Mouse (Mus musculus) kidney, adult 11 months (tissue): ENCODE data around the gene Prl.
"Not testable (repeated sequence)": the region's sequence is repeated elsewhere in the genome, so short reads cannot be mapped to it uniquely, and the experiment has no call there.

Experiments used
- DNase-seq: peaks from one replicate; pipeline ENCODE4 v3.0.0; 2022

Prl gene

GRCm38 (mm10) chr13:27057270-27057669 is at the start of gene Prl:
Gene Prl (plus strand): TSS chr13:27057570.
- DNase-seq: no peak

- no peak for DNase-seq
Measured at GRCm38 (mm10) chr13:27026614-27027013, 30.8 kb upstream of the Prl start.

GRCm38 (mm10) chr13:27027376-27027775 is 30.0 kb upstream of the Prl start:
- no peak for DNase-seq

GRCm38 (mm10) chr13:27028501-27029240 is 28.7 kb upstream of the Prl start:
- DNase-seq: no peak

- no peak for DNase-seq
Measured at GRCm38 (mm10) chr13:27031101-27031852, 26.1 kb upstream of the Prl start.

GRCm38 (mm10) chr13:27031853-27032240 is 25.5 kb upstream of the Prl start:
- no peak for DNase-seq

GRCm38 (mm10) chr13:27032998-27033397 is 24.4 kb upstream of the Prl start:
- no peak for DNase-seq

GRCm38 (mm10) chr13:27042185-27042584 is 15.2 kb upstream of the Prl start:
- no peak for DNase-seq

GRCm38 (mm10) chr13:27043326-27043725 is 14.0 kb upstream of the Prl start:
- no peak for DNase-seq

- DNase-seq: no peak
Measured at GRCm38 (mm10) chr13:27059177-27059576, 1.8 kb downstream of the Prl start.

GRCm38 (mm10) chr13:27093890-27094289 is 36.5 kb downstream of the Prl start, which contains the start of gene Prl3d1:
Gene Prl3d1 (plus strand): TSS chr13:27094190.
- not testable (repeated sequence) for DNase-seq
